Mouse (Mus musculus): ENCODE measurements around the gene Ttpal. TPM values are rescaled to one million over a fixed set of nuclear protein-coding genes. Genes with fewer than 3 reads are reported as not detected.

Ttpal gene
- total and polyA plus RNA-seq, 2 experiments from 2014 or later = 27.9 to 54.6 TPM

DNA sequence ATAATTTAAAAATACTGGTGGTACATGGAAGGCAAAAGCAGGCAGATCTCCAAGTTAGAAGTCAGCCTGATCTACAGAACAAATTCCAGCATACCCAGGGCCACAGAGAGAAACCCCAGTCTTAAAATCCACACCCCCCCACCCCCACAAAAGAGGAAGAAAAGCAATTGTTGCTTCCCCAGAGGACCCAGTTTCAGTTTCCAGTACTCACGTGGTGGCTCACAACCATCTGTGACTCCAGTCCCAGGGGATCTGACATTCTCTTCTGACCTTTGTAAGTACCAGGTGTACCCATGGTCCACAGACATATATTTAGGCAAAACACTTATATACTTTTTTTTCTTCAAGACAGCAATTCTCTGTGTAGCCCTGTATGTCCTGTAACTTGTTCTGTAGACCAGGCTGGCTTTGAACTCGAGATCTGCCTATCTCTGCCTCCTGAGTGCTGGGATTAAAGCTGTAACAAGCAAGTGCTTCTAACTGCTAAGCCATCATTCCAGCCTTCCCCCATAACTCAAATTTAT lies 60.6 kb downstream of the Ttpal start:
- no peak overlapping the region for H3K4me3 ChIP-seq (ENCODE audit: low read length)
- no peaks in the 10 kb centered on the region for H3K27me3 ChIP-seq (ENCODE audit: insufficient read depth, low read length)
- DNase-seq (ENCODE audit: low spot score) (no peak), ATAC-seq (no peak)
- peaks cover 8% of the 10 kb centered on the region; the same call in 1 of the 2 replicates for H3K4me1 ChIP-seq (ENCODE audit: insufficient read depth, low read length)
- TF ChIP-seq CTCF (IDR thresholded peaks at IDR 0.05; ENCODE audit: low read depth) = no peak
- H3K4me2 ChIP-seq (ENCODE audit: low read depth, low read length) = no peak overlapping the region
- no peak overlapping the region for H3K27ac ChIP-seq
- WGBS = 73% methylated on average over 2 of the region's 2 CpGs
- H3K9me3 ChIP-seq (ENCODE audit: low read length) = no peaks in the 10 kb centered on the region
- no peak overlapping the region for H3K9ac ChIP-seq (replicated peaks; ENCODE audit: low read length)
- H3K36me3 ChIP-seq (ENCODE audit: insufficient read depth, low read length) = no peaks in the 10 kb centered on the region

DNA sequence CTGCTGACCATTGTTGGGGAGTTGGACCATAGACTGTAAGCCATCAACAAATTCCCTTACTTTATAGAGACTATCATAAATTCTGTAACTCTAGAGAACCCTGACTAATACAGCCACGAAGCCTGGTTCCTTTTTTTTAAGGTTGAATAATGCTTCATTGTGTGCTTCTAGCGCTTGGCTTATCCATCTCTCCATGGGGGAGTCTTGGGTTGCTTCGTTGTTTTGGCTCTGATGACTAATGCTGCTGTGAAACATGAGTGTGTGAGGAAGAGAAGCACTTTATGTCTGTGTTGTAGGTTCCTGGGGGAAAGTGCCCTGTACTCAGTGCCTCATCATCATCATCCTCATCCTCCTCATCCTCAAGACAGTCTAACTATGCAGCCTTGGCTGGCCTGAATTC lies 61.8 kb downstream of the Ttpal start:
- Histone ChIP-seq H3K9me3 (ENCODE audit: low read length) (no peaks in the 10 kb centered on the region), H3K4me3 (ENCODE audit: low read length) (no peak overlapping the region), H3K27me3 (ENCODE audit: insufficient read depth, low read length) (no peaks in the 10 kb centered on the region), H3K36me3 (ENCODE audit: insufficient read depth, low read length) (no peaks in the 10 kb centered on the region), H3K4me2 (ENCODE audit: low read depth, low read length) (no peak overlapping the region), H3K4me1 (ENCODE audit: insufficient read depth, low read length) (peaks cover 6% of the 10 kb centered on the region; the same call in 1 of the 2 replicates), H3K9ac (replicated peaks; ENCODE audit: low read length) (no peak overlapping the region), H3K27ac (no peak overlapping the region)
- DNase-seq (ENCODE audit: low spot score) = no peak
- no peak for TF ChIP-seq CTCF (IDR thresholded peaks at IDR 0.05; ENCODE audit: low read depth)
- ATAC-seq = no peak
- WGBS = 34% methylated on average over 3 of the region's 3 CpGs

DNA sequence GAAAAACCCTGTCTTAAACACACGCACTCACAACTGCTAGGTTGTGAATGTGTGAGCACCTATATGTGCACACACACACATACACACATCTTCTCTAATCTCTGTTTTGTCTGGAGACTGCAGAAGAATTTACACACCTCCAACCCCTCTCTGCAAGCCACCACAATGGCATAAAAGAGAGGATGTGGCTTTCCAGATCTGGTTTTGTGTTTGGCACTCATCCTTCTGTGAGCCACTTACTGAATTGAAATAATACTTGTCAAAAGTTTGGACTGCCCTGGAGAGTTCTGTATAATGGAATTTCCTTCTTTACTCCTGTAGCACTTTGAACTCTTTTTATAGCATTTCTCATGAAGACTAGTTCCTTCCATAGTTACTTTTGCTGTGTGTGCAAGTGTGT lies 64.9 kb downstream of the Ttpal start:
- no peak overlapping the region for H3K4me3 ChIP-seq (ENCODE audit: low read length)
- H3K36me3 ChIP-seq (ENCODE audit: insufficient read depth, low read length) = no peaks in the 10 kb centered on the region
- H3K9me3 ChIP-seq (ENCODE audit: low read length) = no peaks in the 10 kb centered on the region
- H3K27ac ChIP-seq = no peak overlapping the region
- H3K4me1 ChIP-seq (ENCODE audit: insufficient read depth, low read length) = no peaks in the 10 kb centered on the region
- DNase-seq (ENCODE audit: low spot score) (no peak), ATAC-seq (no peak)
- no peak overlapping the region for H3K9ac ChIP-seq (replicated peaks; ENCODE audit: low read length)
- no peaks in the 10 kb centered on the region for H3K27me3 ChIP-seq (ENCODE audit: insufficient read depth, low read length)
- WGBS = 100% methylated on average over 1 of the region's 1 CpGs
- no peak for TF ChIP-seq CTCF (IDR thresholded peaks at IDR 0.05; ENCODE audit: low read depth)
- no peak overlapping the region for H3K4me2 ChIP-seq (ENCODE audit: low read depth, low read length)

Other genes starting within 250 kb of the Ttpal start
- 1.2 and 1.4 TPM in 2 replicates for gene Jph2, start 204.3 kb upstream of the Ttpal start, total RNA-seq (2014; rRNA removed)
- gene Jph2, start 204.3 kb upstream of the Ttpal start, polyA plus RNA-seq (2015; fragmentation: Nextera tagmentation; extraction: Ambion mirVana) = 0.83 and 0.88 TPM in 2 replicates
- 22.9 and 29.5 TPM in 2 replicates for gene Oser1, start 177.6 kb upstream of the Ttpal start, total RNA-seq (2014; rRNA removed)
- gene Oser1, start 177.6 kb upstream of the Ttpal start, polyA plus RNA-seq (2015; fragmentation: Nextera tagmentation; extraction: Ambion mirVana) = 59.6 and 60.5 TPM in 2 replicates
- 132 and 149 TPM in 2 replicates for gene Gdap1l1, start 163.8 kb upstream of the Ttpal start, total RNA-seq (2014; rRNA removed)
- 120 and 123 TPM in 2 replicates for gene Gdap1l1, start 163.8 kb upstream of the Ttpal start, polyA plus RNA-seq (2015; fragmentation: Nextera tagmentation; extraction: Ambion mirVana)
- 26.5 and 33.2 TPM in 2 replicates for gene Fitm2, start 129.7 kb upstream of the Ttpal start, total RNA-seq (2014; rRNA removed)
- gene Fitm2, start 129.7 kb upstream of the Ttpal start, polyA plus RNA-seq (2015; fragmentation: Nextera tagmentation; extraction: Ambion mirVana) = 14.9 and 15.1 TPM in 2 replicates
- 0.73 and 2.1 TPM in 2 replicates for gene R3hdml, start 110.0 kb upstream of the Ttpal start, total RNA-seq (2014; rRNA removed)
- 1.0 TPM in 2 replicates for gene R3hdml, start 110.0 kb upstream of the Ttpal start, polyA plus RNA-seq (2015; fragmentation: Nextera tagmentation; extraction: Ambion mirVana)
- 0.05 TPM in 1 of 2 replicates, not detected in the other for gene Hnf4a, start 95.5 kb upstream of the Ttpal start, total RNA-seq (2014; rRNA removed)
- gene Hnf4a, start 95.5 kb upstream of the Ttpal start, polyA plus RNA-seq (2015; fragmentation: Nextera tagmentation; extraction: Ambion mirVana) = not detected in 2 replicates
- gene Serinc3, start 42.8 kb downstream of the Ttpal start, total RNA-seq (2014; rRNA removed) = 82.6 and 97.4 TPM in 2 replicates
- gene Serinc3, start 42.8 kb downstream of the Ttpal start, polyA plus RNA-seq (2015; fragmentation: Nextera tagmentation; extraction: Ambion mirVana) = 35.9 and 36.5 TPM in 2 replicates
- 70.8 and 95.2 TPM in 2 replicates for gene Pkig, start 56.1 kb downstream of the Ttpal start, total RNA-seq (2014; rRNA removed)
- 136 and 141 TPM in 2 replicates for gene Pkig, start 56.1 kb downstream of the Ttpal start, polyA plus RNA-seq (2015; fragmentation: Nextera tagmentation; extraction: Ambion mirVana)
- gene Ada, start 147.9 kb downstream of the Ttpal start, total RNA-seq (2014; rRNA removed) = 2.2 and 3.4 TPM in 2 replicates
- gene Ada, start 147.9 kb downstream of the Ttpal start, polyA plus RNA-seq (2015; fragmentation: Nextera tagmentation; extraction: Ambion mirVana) = 3.2 and 3.4 TPM in 2 replicates
- gene Ccn5, start 218.5 kb downstream of the Ttpal start, total RNA-seq (2014; rRNA removed) = 0.58 TPM in 1 of 2 replicates, not detected in the other
- gene Ccn5, start 218.5 kb downstream of the Ttpal start, polyA plus RNA-seq (2015; fragmentation: Nextera tagmentation; extraction: Ambion mirVana) = 0.20 and 0.33 TPM in 2 replicates

Measured in hindbrain, postnatal 0 days (tissue).